Mouse (Mus musculus) mammary gland, adult 2 months (tissue): Measurements from ENCODE around the gene Vmn2r51. TPM values are rescaled to one million over a fixed set of nuclear protein-coding genes. Genes with fewer than 3 reads are reported as not detected.

Experiments used
- polyA plus RNA-seq: library from polyadenylated mRNA; depleted of rRNA; stranded (reverse); fragments of >200 nt; gene quantifications from 2 replicates; pipeline ENCODE4 v1.2.3, GENCODE M21; 2012; ENCODE audit warnings: low replicate concordance; rRNA removed

The Vmn2r51 gene
- polyA plus RNA-seq: not detected in 2 replicates

GRCm38 (mm10) chr7:10105641-10106040 lies at the start of gene Vmn2r51:
Gene Vmn2r51 (minus strand): TSS chr7:10105741.

GRCm38 (mm10) chr7:10053196-10053595 lies 52.3 kb downstream of the Vmn2r51 start, which contains the start of gene Vmn2r50:
Gene Vmn2r50 (minus strand): TSS chr7:10053296.

Other genes starting within 250 kb of the Vmn2r51 start
- gene Vmn2r48, start 152.2 kb downstream of the Vmn2r51 start, polyA plus RNA-seq: not detected in 2 replicates
- not detected in 2 replicates for gene Vmn2r49, start 113.5 kb downstream of the Vmn2r51 start, polyA plus RNA-seq
- not detected in 2 replicates for gene Vmn2r50, start 52.4 kb downstream of the Vmn2r51 start, polyA plus RNA-seq
- not detected in 2 replicates for gene Vmn2r52, start 70.8 kb upstream of the Vmn2r51 start, polyA plus RNA-seq
- not detected in 2 replicates for gene Vmn1r66, start 172.3 kb upstream of the Vmn2r51 start, polyA plus RNA-seq